Mouse (Mus musculus) embryonic facial prominence, embryonic 14.5 days (tissue): ENCODE measurements around the gene Add1. TPM values are rescaled to one million over a fixed set of nuclear protein-coding genes. Genes with fewer than 3 reads are reported as not detected.
A peak's percentile ranks its signal among the peaks of the same experiment; 100 is the strongest.
"Not testable (repeated sequence)": the region's sequence is repeated elsewhere in the genome, so short reads cannot be mapped to it uniquely, and the experiment has no call there.

ENCODE experiments used
- ATAC-seq: fragments of 200-750 bp; cut with Nextera tagmentation; 2 replicates; pipeline ENCODE4 v1.8.0; 2017; ENCODE audit warnings: low read depth, moderate number of reproducible peaks, moderate TSS enrichment
- DNase-seq: peaks from one replicate; pipeline ENCODE4 v3.0.0-alpha.2; 2015; ENCODE audit warnings: low spot score
- H3K27ac ChIP-seq: fragments of 300-500 bp; sonication (generic); replicated peaks from 2 replicates; pipeline ENCODE4 v1.5.1; 2014; ENCODE audit warnings: low read depth, mild to moderate bottlenecking, low read length, moderate library complexity
- H3K27me3 ChIP-seq: fragments of 300-500 bp; sonication (generic); replicated peaks from 2 replicates; pipeline ENCODE4 v1.6.1; 2014; ENCODE audit warnings: low read length; ENCODE audit not compliant: control insufficient read depth, insufficient read depth
- H3K36me3 ChIP-seq: fragments of 300-500 bp; sonication (generic); 2 replicates; pipeline ENCODE4 v1.6.1; 2014; ENCODE audit warnings: low read length, mixed read lengths; ENCODE audit not compliant: control insufficient read depth, insufficient read depth
- H3K4me1 ChIP-seq: fragments of 300-500 bp; sonication (generic); 2 replicates; pipeline ENCODE4 v1.6.1; 2014; ENCODE audit warnings: antibody characterized with exemption, low read length; ENCODE audit not compliant: control insufficient read depth, insufficient read depth
- H3K4me2 ChIP-seq: fragments of 300-500 bp; sonication (generic); 2 replicates; pipeline ENCODE4 v1.6.1; 2014; ENCODE audit warnings: low read depth, mild to moderate bottlenecking, low read length, moderate library complexity, mixed read lengths
- H3K4me3 ChIP-seq: fragments of 300-500 bp; sonication (generic); 2 replicates; pipeline ENCODE4 v1.5.1; 2014; ENCODE audit warnings: low read depth, mild to moderate bottlenecking, low read length
- H3K9ac ChIP-seq: fragments of 300-500 bp; sonication (generic); 2 replicates; pipeline ENCODE4 v1.6.1; 2014; ENCODE audit warnings: low read depth, mild to moderate bottlenecking, low read length, moderate library complexity, mixed read lengths
- H3K9me3 ChIP-seq: fragments of 300-500 bp; sonication (generic); 2 replicates; pipeline ENCODE4 v1.6.1; 2016; ENCODE audit warnings: low read length; ENCODE audit not compliant: control insufficient read depth
- WGBS: fragments of 180-500 bp; shearing (Covaris S2); extraction: QIAGEN DNeasy Blood & Tissue Kit; methylation state at CpG from one replicate; pipeline ENCODE4 v1.1.7; 2014; 5-methylcytosine and 5-hydroxymethylcytosine counted together
- polyA plus RNA-seq: library from polyadenylated mRNA; unstranded; fragments of >200 nt; fragmentation: Nextera tagmentation; extraction: Ambion mirVana; gene quantifications from 2 replicates; pipeline ENCODE4 v1.2.1, GENCODE M21; 2014

Add1 gene
- polyA plus RNA-seq, 1 experiment from 2014 or later = 190 TPM

DNA sequence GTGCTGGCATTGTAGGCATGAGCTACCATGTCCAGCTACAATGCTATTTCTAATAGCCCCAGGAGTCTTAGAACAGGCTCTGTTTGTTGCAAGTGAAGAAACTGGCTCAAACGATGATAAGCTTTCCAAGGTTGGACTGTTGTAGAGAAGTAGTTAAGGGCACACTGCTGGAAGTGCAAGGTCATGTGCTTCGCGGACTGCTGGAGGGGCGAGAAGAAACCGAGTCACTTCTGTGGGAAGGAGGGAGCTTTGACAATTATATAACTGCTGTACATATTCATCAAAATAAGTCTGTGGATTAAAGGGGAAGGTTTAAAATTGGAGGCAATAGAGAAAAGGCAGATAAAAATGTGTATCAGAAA, 8.8 kb downstream of the Add1 start:
- WGBS = 82% methylated on average over 5 of the region's 5 CpGs
- peak overlapping the region; percentile 71 for H3K27ac ChIP-seq
- H3K4me2 ChIP-seq = 0 out of 2 replicates have a peak overlapping the region, but pooled peaks have one; percentile 0
- no peaks in the 10 kb centered on the region for H3K27me3 ChIP-seq
- ATAC-seq = no peak
- H3K4me3 ChIP-seq = no peak overlapping the region
- H3K36me3 ChIP-seq = no peaks in the 10 kb centered on the region; the same call in 1 of the 2 replicates
- DNase-seq = no peak
- H3K9ac ChIP-seq = no peak overlapping the region
- H3K9me3 ChIP-seq = no peaks in the 10 kb centered on the region
- no peaks in the 10 kb centered on the region for H3K4me1 ChIP-seq

DNA sequence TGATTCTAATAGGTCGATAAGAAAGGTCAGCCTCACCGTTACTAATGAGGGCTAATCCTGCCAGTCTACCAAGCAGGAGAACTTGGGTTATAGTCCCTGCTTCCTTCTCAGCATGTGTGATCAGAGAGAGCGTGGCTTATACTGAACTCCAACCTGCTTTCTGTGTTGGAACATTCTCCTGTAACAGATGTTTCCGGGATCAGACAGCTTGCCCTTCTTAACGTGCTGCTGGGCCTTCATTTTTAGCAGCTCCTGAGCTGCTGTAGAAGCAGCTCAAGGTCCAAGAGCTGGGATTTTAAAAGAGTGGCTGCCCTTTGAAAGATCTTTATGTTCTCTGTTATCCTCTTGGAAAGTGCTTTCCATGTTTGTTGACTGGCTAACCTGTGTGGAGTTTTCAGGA, 11.8 kb downstream of the Add1 start:
- no peaks in the 10 kb centered on the region for H3K9me3 ChIP-seq
- H3K4me2 ChIP-seq = no peak overlapping the region
- no peaks in the 10 kb centered on the region; the same call in 1 of the 2 replicates for H3K36me3 ChIP-seq
- no peak overlapping the region for H3K9ac ChIP-seq
- WGBS = 63% methylated on average over 5 of the region's 5 CpGs
- peaks cover 5% of the 10 kb centered on the region; the same call in 1 of the 2 replicates for H3K4me1 ChIP-seq
- no peaks in the 10 kb centered on the region for H3K27me3 ChIP-seq
- no peak overlapping the region for H3K4me3 ChIP-seq
- H3K27ac ChIP-seq = no peak overlapping the region
- no peak for DNase-seq
- no peak for ATAC-seq

DNA sequence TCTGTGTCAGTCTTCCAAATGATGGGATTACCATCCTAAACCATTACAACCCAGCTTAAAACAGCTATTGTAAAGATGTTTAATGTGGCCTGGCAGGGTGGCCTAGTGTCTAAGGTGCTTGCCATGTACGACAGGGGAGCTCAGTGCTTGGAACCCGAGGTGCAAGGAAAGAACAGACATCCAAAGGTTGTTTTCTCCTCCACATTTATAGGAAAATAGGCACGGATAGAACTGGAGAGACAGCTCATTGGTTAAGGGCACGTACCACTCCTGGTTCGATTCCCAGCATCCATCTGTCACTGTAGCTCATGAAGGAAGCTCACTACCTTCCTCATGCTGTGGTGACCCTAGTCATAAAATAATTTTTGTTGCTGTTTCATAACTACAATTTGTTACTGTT, 14.4 kb downstream of the Add1 start:
- no peaks in the 10 kb centered on the region; the same call in none of the 2 replicates for H3K36me3 ChIP-seq
- ATAC-seq (no peak), DNase-seq (no peak)
- H3K9ac ChIP-seq = no peak overlapping the region
- peaks cover 6% of the 10 kb centered on the region; the same call in 1 of the 2 replicates for H3K4me1 ChIP-seq
- no peak overlapping the region for H3K4me2 ChIP-seq
- H3K9me3 ChIP-seq = no peaks in the 10 kb centered on the region
- no peak overlapping the region for H3K27ac ChIP-seq
- 87% methylated on average over 5 of the region's 5 CpGs for WGBS
- no peaks in the 10 kb centered on the region for H3K27me3 ChIP-seq
- no peak overlapping the region for H3K4me3 ChIP-seq

DNA sequence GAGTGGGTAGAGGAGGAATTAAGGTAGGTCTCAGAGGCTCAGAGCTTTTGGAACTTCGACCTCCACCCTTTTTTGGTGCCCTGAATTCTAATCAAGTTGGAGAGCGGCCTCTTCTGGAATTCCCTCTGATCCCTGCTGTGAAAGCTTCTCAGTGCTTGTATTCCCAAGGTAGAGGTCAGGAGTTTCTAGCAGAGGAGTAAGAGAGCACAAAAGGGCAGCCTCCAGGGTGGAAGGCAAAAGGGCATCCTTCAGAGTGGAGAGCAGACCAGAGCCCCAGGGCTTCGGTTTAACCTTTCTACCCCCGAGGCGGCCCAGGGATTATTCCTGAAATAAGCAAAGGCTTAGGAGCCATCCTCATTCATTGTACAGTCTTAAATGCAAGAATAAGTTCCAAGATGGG, 16.6 kb downstream of the Add1 start:
- H3K27ac ChIP-seq = no peak overlapping the region
- H3K4me3 ChIP-seq = no peak overlapping the region
- peaks cover 6% of the 10 kb centered on the region; the same call in 1 of the 2 replicates for H3K36me3 ChIP-seq
- H3K4me2 ChIP-seq = no peak overlapping the region
- peaks cover 6% of the 10 kb centered on the region; the same call in 1 of the 2 replicates for H3K4me1 ChIP-seq
- no peak overlapping the region for H3K9ac ChIP-seq
- ATAC-seq (no peak), DNase-seq (no peak)
- no peaks in the 10 kb centered on the region for H3K9me3 ChIP-seq
- WGBS = 18% methylated on average over 5 of the region's 5 CpGs
- no peaks in the 10 kb centered on the region for H3K27me3 ChIP-seq

DNA sequence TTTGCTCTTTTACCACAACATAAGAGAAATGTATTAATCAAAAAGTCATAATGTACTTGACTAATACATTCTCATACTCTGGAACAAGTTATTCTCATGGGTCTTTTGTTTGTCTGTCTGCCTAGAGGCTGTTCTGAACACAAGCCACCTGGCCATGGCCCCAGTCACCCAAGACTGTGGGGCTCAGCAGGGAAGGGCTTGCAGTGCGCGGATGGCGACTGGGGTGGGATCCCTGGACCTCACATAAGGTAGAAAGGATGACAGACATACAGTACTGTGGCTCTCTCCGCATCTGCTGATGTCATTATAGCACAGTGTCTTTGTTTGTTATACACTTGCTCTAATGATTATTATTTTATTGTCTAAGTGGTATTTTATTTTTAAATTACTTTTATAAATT, 17.2 kb downstream of the Add1 start:
- 56% methylated on average over 4 of the region's 4 CpGs for WGBS
- DNase-seq = no peak

DNA sequence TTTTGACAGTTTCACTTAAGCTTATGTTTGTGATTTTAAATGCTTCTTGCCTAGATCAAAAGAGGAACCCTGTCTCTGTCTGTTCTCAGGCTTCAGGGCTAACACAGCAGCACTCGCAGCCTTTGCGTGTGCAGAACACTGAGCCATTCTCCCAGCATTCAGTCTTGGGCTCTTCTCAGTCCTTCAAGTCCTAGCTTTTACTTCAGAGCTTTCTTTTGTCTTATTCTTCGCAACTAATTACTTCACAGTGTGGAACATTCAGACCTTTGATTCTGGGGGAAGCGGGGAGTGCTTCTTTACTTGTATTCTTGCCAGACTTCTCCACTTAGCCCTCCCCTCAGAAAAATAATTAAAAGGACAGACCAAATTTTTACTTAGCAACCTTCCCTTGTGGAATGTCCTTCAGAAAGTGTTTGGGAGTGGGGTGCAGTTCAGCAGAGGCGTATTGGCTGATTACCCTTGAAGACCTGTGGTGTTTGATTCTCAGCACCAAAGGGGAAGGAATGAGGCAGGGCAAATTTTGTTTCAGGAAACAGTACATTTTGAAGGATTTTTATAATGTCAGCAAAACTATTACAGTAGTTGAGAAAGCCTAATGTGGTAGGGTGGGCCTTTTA, 18.0 kb downstream of the Add1 start:
- Histone ChIP-seq H3K4me1 (peaks cover 6% of the 10 kb centered on the region; the same call in 1 of the 2 replicates), H3K4me3 (no peak overlapping the region), H3K27me3 (no peaks in the 10 kb centered on the region), H3K9me3 (no peaks in the 10 kb centered on the region), H3K9ac (no peak overlapping the region), H3K4me2 (no peak overlapping the region), H3K36me3 (peaks cover 9% of the 10 kb centered on the region; the same call in 1 of the 2 replicates), H3K27ac (no peak overlapping the region)
- WGBS = 50% methylated on average over 5 of the region's 5 CpGs
- no peak for DNase-seq
- ATAC-seq = no peak

More for the DNA sequence above, 17.2 kb downstream of the Add1 start:
- H3K4me1 ChIP-seq = peaks cover 6% of the 10 kb centered on the region; the same call in 1 of the 2 replicates
- no peak for ATAC-seq
- H3K4me2 ChIP-seq = no peak overlapping the region
- peaks cover 6% of the 10 kb centered on the region; the same call in 1 of the 2 replicates for H3K36me3 ChIP-seq
- H3K9me3 ChIP-seq = no peaks in the 10 kb centered on the region
- no peak overlapping the region for H3K4me3 ChIP-seq
- no peak overlapping the region for H3K27ac ChIP-seq
- no peaks in the 10 kb centered on the region for H3K27me3 ChIP-seq
- H3K9ac ChIP-seq = no peak overlapping the region

DNA sequence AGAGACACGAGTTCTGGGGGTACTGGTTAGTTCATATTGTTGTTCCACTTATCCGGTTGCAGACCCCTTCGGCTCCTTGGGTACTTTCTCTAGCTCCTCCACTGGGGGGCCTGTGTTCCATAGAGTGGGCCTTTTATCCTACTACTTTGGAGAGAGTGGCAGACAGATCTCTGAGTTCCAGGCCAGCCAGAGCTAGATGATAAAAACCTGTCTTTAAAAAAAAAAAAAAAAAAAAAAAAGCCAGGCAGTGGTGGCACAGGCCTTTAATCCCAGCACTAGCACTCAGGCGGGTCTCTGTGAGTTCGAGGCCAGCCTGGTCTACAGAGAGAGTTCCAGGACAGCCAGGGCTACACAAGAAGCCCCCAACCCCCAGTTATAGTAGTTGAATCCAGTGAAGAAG, 18.8 kb downstream of the Add1 start:
- H3K4me3 ChIP-seq, H3K9ac ChIP-seq, H3K36me3 ChIP-seq, H3K4me1 ChIP-seq, H3K27me3 ChIP-seq, H3K27ac ChIP-seq, H3K4me2 ChIP-seq, H3K9me3 ChIP-seq, DNase-seq, ATAC-seq: not testable (repeated sequence)
- WGBS = 84% methylated on average over 5 of the region's 5 CpGs

DNA sequence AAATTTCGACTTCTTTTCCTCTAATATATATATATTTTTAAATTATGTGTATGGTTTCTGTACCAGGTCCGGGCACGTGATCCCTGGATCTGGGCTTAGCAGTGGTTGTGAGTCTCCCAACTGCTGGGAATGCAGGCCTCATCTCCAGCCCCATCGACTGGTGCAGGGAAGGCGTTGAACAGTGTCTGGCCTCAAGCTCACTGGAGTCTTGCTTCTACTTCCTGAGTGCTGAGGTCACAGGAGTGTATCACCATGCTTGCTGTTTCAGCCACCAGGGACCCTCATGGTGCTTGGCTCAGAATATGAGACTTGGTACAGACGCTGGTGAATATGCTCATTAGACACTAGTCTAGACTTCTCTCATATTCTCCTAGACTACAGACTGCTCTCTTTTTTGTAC, 19.2 kb downstream of the Add1 start:
- no peak overlapping the region for H3K9ac ChIP-seq
- WGBS = 94% methylated on average over 6 of the region's 6 CpGs
- no peak overlapping the region for H3K27ac ChIP-seq
- H3K4me3 ChIP-seq = no peak overlapping the region
- H3K36me3 ChIP-seq = peaks cover 12% of the 10 kb centered on the region; the same call in 1 of the 2 replicates
- H3K4me2 ChIP-seq = no peak overlapping the region
- ATAC-seq (no peak), DNase-seq (no peak)
- H3K9me3 ChIP-seq = no peaks in the 10 kb centered on the region
- H3K27me3 ChIP-seq = no peaks in the 10 kb centered on the region
- H3K4me1 ChIP-seq = peaks cover 6% of the 10 kb centered on the region; the same call in 1 of the 2 replicates

DNA sequence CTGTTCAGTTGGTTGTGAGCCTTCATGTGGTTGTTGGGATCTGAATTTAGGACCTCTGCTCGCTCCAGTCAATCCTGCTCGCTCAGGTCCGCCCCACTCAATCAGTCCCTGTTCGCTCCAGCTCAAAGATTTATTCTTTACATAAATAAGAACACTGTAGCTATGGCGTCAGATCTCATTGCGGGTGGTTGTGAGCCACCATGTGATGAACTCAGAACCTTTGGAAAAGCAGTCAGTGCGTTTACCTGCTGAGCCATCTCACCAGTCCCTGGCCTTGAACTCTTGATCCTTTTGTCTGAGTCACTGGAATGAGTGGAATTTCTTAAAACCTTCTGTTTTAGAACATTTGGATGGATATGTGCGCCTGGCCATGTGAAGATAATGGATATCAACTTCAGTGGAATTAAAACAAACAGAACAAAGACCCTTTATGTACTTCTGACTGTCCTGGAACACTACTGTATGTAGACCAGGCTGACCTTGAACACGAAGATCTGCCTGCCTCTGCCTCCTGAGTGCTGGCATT, 19.8 kb downstream of the Add1 start:
- Histone ChIP-seq H3K27ac (no peak overlapping the region), H3K9ac (no peak overlapping the region), H3K4me2 (no peak overlapping the region), H3K9me3 (no peaks in the 10 kb centered on the region), H3K4me1 (peaks cover 6% of the 10 kb centered on the region; the same call in 1 of the 2 replicates), H3K36me3 (peaks cover 17% of the 10 kb centered on the region), H3K27me3 (no peaks in the 10 kb centered on the region), H3K4me3 (no peak overlapping the region)
- 96% methylated on average over 9 of the region's 9 CpGs for WGBS
- DNase-seq (no peak), ATAC-seq (no peak)
